Mouse (Mus musculus) small intestine, adult 2 months (tissue): ENCODE data around the gene Slc17a9. TPM values are rescaled to one million over a fixed set of nuclear protein-coding genes. Genes with fewer than 3 reads are reported as not detected.
A peak's percentile ranks its signal among the peaks of the same experiment; 100 is the strongest.

Experiments used
- H3K27ac ChIP-seq: fragments of 200-500 bp; 2 replicates; pipeline ENCODE4 v1.5.1; 2012; ENCODE audit warnings: low read depth, low read length, control low read depth, inconsistent platforms; ENCODE audit not compliant: insufficient read depth
- H3K27me3 ChIP-seq: fragments of 200-500 bp; 2 replicates; pipeline ENCODE4 v1.6.1; 2012; ENCODE audit warnings: mild to moderate bottlenecking, moderate library complexity, low read length, inconsistent platforms; ENCODE audit not compliant: control insufficient read depth, insufficient read depth
- H3K36me3 ChIP-seq: fragments of 200-500 bp; 2 replicates; pipeline ENCODE4 v1.6.1; 2012; ENCODE audit warnings: mild to moderate bottlenecking, low read length, control low read depth, inconsistent platforms; ENCODE audit not compliant: control insufficient read depth, insufficient read depth
- H3K4me1 ChIP-seq: fragments of 200-500 bp; 2 replicates; pipeline ENCODE4 v1.6.1; 2012; ENCODE audit warnings: low read length, inconsistent platforms, mixed read lengths; ENCODE audit not compliant: control insufficient read depth, insufficient read depth, insufficient read length
- H3K4me3 ChIP-seq: fragments of 200-500 bp; 2 replicates; pipeline ENCODE4 v1.5.1; 2012; ENCODE audit warnings: low read depth, mild to moderate bottlenecking, control low read depth, inconsistent platforms, low read length, moderate library complexity
- CTCF ChIP-seq: fragments of 200-500 bp; IDR thresholded peaks from 2 replicates; pipeline ENCODE4 v1.5.1; 2012; ENCODE audit warnings: low read depth, mild to moderate bottlenecking, control low read depth, inconsistent platforms, low read length, moderate library complexity, mixed read lengths; ENCODE audit not compliant: insufficient replicate concordance, insufficient read length; ENCODE audit errors: extremely low read depth
- POLR2A ChIP-seq: fragments of 200-500 bp; IDR thresholded peaks from 2 replicates; pipeline ENCODE4 v1.6.1; 2012; ENCODE audit warnings: low read depth, mild to moderate bottlenecking, control low read depth, inconsistent platforms, low read length, moderate library complexity
- WGBS: fragments of 180-500 bp; shearing (Covaris S2); methylation state at CpG from one replicate; pipeline ENCODE4 v1.1.7; 2018; 5-methylcytosine and 5-hydroxymethylcytosine counted together
- polyA plus RNA-seq: library from polyadenylated mRNA; depleted of rRNA; stranded (reverse); fragments of >200 nt; gene quantifications from 2 replicates; pipeline ENCODE4 v1.2.3, GENCODE M21; 2012

Slc17a9 gene
- polyA plus RNA-seq, 1 experiment, result 13.4 TPM

- WGBS, result 88% methylated on average over 2 of the region's 2 CpGs
- Histone ChIP-seq H3K4me3 (no peak overlapping the region), H3K27me3 (no peaks in the 10 kb centered on the region), H3K36me3 (no peaks in the 10 kb centered on the region), H3K4me1 (no peaks in the 10 kb centered on the region), H3K27ac (no peak overlapping the region)
- no peak for TF ChIP-seq CTCF
- no peak for TF ChIP-seq POLR2A
Observed at GRCm38 (mm10) chr2:180743321-180743720, 18.3 kb downstream of the Slc17a9 start.

- H3K27ac ChIP-seq, result no peak overlapping the region
- no peak overlapping the region for H3K4me3 ChIP-seq
- H3K4me1 ChIP-seq, result no peaks in the 10 kb centered on the region
- WGBS, result 32% methylated on average over 17 of the region's 17 CpGs
- TF ChIP-seq CTCF (peak; percentile 100), POLR2A (no peak)
- no peaks in the 10 kb centered on the region for H3K36me3 ChIP-seq
- H3K27me3 ChIP-seq, result no peaks in the 10 kb centered on the region
Observed at GRCm38 (mm10) chr2:180745248-180745927, 20.3 kb downstream of the Slc17a9 start.

- Histone ChIP-seq H3K4me3 (no peak overlapping the region), H3K27me3 (no peaks in the 10 kb centered on the region), H3K36me3 (no peaks in the 10 kb centered on the region), H3K27ac (no peak overlapping the region), H3K4me1 (no peaks in the 10 kb centered on the region)
- WGBS, result 40% methylated on average over 5 of the region's 5 CpGs
- TF ChIP-seq POLR2A (no peak), CTCF (no peak)
Observed at GRCm38 (mm10) chr2:180746569-180747192, 21.6 kb downstream of the Slc17a9 start.

- H3K4me3 ChIP-seq, result no peak overlapping the region
- H3K4me1 ChIP-seq, result no peaks in the 10 kb centered on the region
- TF ChIP-seq POLR2A (no peak), CTCF (no peak)
- H3K27ac ChIP-seq, result no peak overlapping the region
- H3K36me3 ChIP-seq, result no peaks in the 10 kb centered on the region
- no peaks in the 10 kb centered on the region for H3K27me3 ChIP-seq
- WGBS, result 50% methylated on average over 5 of the region's 5 CpGs
Observed at GRCm38 (mm10) chr2:180748904-180749303, 23.8 kb downstream of the Slc17a9 start.

GRCm38 (mm10) chr2:180754976-180755688, 30.1 kb downstream of the Slc17a9 start:
- Histone ChIP-seq H3K36me3 (no peaks in the 10 kb centered on the region), H3K4me3 (no peak overlapping the region), H3K4me1 (peaks cover 3% of the 10 kb centered on the region; the same call in 1 of the 2 replicates), H3K27ac (no peak overlapping the region), H3K27me3 (0 out of 2 replicates have a peak, but pooled peaks cover 3% of the 10 kb centered on the region)
- WGBS, result 80% methylated on average over 5 of the region's 5 CpGs
- no peak for TF ChIP-seq POLR2A
- TF ChIP-seq CTCF, result no peak

- Histone ChIP-seq H3K4me1 (peaks cover 3% of the 10 kb centered on the region; the same call in 1 of the 2 replicates), H3K27ac (no peak overlapping the region), H3K4me3 (no peak overlapping the region), H3K36me3 (no peaks in the 10 kb centered on the region), H3K27me3 (0 out of 2 replicates have a peak, but pooled peaks cover 3% of the 10 kb centered on the region)
- 5% methylated on average over 8 of the region's 8 CpGs for WGBS
- TF ChIP-seq CTCF, result no peak
- TF ChIP-seq POLR2A, result no peak; the same call in 1 of the 2 replicates
Observed at GRCm38 (mm10) chr2:180755896-180756295, 30.8 kb downstream of the Slc17a9 start.

GRCm38 (mm10) chr2:180756786-180757185, 31.7 kb downstream of the Slc17a9 start:
- WGBS, result 28% methylated on average over 2 of the region's 2 CpGs
- peaks cover 3% of the 10 kb centered on the region; the same call in 1 of the 2 replicates for H3K4me1 ChIP-seq
- H3K36me3 ChIP-seq, result no peaks in the 10 kb centered on the region
- TF ChIP-seq CTCF, result no peak
- no peak for TF ChIP-seq POLR2A
- H3K27ac ChIP-seq, result no peak overlapping the region
- H3K27me3 ChIP-seq, result 0 out of 2 replicates have a peak, but pooled peaks cover 3% of the 10 kb centered on the region
- no peak overlapping the region for H3K4me3 ChIP-seq
